Mouse (Mus musculus) colon, adult 2 months (tissue): ENCODE data around the gene Cabp4. TPM values are rescaled to one million over a fixed set of nuclear protein-coding genes. Genes with fewer than 3 reads are reported as not detected.

Experiments used
- polyA plus RNA-seq: library from polyadenylated mRNA; depleted of rRNA; stranded (reverse); fragments of >200 nt; gene quantifications from 2 replicates; pipeline ENCODE4 v1.2.3, GENCODE M21; 2012; rRNA removed

Cabp4 gene
- 0.15 and 0.28 TPM in 2 replicates for polyA plus RNA-seq

DNA sequence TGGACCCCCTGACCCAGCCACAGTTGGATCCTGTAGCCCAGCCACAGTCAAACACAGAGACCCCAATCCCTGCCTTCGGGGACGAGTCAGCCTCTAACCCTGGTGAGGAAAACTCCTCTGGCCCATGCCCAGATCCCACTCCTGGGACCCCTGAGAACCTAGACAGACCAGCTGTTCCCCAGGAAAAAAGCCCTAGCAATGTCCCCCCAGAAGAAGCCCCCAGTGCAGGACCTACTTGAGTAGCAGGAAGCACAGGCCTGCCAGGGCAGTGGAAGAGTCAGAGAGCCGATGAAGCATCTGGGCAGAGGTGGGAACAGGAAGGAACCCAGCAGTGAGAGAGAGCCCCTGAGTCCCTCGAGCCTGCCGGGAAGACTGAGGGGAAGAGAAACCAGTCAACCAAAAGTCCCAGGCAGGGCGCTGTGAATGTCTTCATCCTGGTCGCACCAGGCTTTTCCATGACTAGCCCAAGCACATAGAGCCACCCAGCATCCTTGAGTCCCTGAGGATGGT is at the start of gene Cabp4:
Cabp4 (minus strand) TSS at position 275 of the 510 bp plus-strand sequence.

GRCm38 (mm10) chr19:4191528-4192250 is 47.9 kb upstream of the Cabp4 start, which contains the start of gene Ppp1ca:
Ppp1ca (plus strand) TSS chr19:4192065.

DNA sequence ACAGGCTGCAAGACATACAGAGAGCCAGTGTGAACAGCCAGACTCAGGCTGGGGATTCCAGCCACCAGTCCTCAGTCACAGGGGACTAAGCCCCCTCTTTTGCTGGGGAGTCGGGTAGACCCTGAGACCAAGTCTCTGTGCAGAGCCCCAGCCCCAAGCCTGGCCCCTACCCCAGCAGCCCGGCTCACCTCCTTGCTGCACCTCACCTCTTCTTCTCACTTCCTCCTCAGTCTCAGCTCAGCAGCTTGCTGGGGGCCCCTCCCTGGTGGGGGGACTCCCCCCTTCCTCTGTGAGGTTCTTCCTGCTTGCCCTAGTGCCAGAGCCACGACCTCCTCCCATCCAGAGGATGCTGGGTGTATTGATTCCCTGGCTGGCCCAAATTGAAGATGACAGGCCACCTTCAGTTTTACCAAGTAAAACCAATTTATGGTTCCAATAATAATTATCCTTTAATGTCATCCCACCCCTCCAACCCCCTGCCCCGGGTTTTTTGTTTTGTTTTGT is 47.0 kb upstream of the Cabp4 start, which contains the start of gene Tbc1d10c:
Tbc1d10c (minus strand) TSS at position 454 of the 504 bp plus-strand sequence.

DNA sequence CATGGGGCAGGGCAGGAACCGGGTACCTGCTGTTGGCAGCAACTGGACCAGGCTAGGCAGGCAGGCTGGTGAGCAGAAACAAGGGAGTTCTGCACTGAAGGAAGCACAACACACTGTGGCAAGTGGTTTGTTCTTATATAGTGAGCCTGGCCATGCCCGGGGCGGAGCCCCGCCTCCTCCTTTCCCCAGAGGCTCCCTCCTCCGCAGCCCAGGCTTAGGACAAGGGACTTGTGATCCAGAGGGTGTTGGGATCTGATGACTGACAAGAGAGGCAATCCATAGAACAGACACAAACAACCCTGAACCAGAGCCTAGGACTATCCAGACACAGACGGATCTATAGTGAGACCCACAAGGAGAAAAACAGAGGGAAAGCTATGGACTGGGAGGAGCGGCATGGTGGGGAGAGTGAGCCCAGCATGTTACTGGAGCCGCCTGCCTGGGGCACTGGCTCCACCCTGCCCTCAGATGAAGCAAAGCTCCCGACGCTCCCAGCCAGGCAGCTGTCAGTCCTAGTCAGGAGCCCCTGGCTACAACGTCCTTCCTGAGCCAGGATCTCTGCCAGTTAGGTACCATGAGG is 31.6 kb upstream of the Cabp4 start, which contains the start of gene Carns1:
Carns1 (minus strand) TSS at position 112 of the 580 bp plus-strand sequence.

DNA sequence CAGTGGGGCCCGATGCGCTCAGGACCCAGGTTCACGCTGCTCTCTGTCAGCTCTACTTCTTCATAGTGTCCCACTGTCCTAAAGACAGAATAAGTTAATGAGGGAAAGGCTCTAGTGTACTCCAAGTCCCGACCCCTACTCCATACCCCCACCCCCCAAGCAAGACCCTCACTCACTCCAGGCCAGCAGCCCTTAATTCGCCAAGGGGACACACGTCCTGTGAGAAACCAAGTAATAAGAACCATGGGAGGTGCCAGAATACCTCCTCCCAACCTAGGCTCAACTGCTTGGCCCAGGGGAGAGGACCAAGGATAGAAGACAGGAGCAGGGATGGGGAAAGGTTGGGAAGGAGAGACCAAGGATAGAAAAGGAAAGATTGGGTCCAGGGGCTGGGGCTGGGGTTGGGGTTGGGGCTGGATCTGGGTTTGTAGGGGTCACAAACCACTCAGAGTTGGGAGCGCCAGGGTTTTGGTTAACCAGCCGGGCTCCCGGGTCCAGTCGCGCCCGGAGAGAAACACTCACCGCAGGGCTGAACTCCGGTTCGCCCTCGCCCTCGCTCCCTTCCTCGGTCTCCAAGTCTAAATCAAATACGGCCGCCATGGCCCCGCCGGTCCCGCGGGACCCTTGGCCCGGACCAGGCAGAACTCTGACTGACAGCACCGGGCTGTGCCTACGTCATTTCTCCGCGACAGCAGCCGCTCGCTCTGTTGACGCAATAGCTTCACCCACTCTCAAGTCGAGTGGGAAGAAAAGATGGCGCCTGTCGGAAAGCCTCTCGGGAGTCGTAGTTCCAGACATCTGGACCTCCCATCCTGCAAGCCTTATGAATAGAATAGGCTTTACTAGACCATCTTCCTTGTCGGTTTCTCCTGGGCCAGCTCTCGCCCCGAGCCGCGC is 19.1 kb upstream of the Cabp4 start, which contains the start of gene Rps6kb2:
Rps6kb2 (minus strand) TSS at position 709 of the 897 bp plus-strand sequence.

GRCm38 (mm10) chr19:4153232-4153654 is 9.4 kb upstream of the Cabp4 start, which contains the start of gene Ptprcap:
Ptprcap (plus strand) TSS chr19:4153604.

DNA sequence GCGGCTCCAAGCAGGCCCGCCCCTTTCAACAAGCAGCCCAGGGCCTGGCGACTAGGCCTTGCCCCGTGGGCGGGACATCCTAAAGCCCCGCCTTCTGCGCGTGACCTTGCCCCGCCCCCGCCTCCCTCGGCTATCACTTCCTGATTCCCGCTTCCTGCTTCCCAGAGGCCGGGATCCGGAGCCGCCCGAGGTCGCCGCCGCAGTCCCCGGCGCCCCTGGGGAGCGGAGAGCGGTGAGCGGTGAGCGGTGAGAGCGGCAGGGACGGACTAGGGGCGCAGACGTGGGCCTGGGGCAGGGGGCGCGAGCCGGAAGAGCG is 4.6 kb upstream of the Cabp4 start, which contains the start of gene Coro1b:
Coro1b (plus strand) TSS at position 129 of the 316 bp plus-strand sequence.

GRCm38 (mm10) chr19:4139446-4139845 is 4.4 kb downstream of the Cabp4 start, which contains the start of gene Gpr152:
Gpr152 (plus strand) TSS chr19:4139787.

DNA sequence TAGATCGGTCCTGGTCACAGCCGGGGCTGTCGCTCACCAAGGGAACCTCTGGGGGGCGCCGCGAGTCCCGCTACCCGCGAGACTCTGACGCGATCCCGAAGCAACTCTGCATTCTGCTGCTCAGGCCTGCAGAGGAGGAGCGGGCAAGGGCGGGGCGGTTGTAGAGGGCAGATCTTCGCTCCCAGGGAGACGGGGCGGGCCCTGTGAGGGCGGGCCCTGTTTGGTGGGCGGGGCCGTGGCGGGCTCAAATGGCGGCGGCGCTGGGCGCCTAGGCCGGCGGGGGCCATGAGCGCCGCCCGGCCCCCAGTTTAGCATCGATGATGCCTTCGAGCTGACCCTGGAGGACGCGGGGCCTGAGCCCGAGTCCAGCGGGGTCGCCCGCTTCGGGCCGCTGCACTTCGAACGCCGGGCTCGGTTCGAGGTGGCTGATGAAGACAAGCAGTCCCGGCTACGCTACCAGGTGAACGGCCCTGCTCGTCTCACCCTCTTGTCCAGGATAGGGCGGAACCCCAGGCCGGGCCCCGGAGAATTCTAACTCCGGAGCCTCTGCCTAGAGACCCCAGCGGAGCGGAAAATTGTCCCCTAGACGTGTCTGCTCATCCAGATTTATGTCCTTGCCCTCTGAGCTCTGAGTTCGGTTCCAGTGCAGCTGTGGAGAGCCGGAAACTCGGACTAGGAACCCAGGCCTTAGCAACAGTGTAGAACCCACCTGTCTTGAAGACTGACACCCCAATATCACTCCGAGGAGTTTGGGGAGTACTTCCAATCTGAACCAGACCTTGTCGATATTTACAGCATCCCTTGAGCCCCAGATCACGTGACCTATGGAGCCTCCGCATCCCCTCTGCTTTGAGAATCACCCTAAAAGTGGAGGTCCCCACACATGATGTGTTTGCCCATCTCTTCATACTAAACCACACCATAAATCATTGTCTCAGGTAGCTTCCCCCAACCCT is 17.8 kb downstream of the Cabp4 start, which contains the start of gene Aip:
Aip (minus strand) TSS at position 118 of the 956 bp plus-strand sequence.

GRCm38 (mm10) chr19:4099837-4100717 is 43.8 kb downstream of the Cabp4 start, which contains the start of gene Pitpnm1:
Pitpnm1 (plus strand) TSS chr19:4099998.

GRCm38 (mm10) chr19:4096642-4097440 is 47.0 kb downstream of the Cabp4 start, which contains the start of gene Cdk2ap2:
Cdk2ap2 (plus strand) TSS chr19:4097182.

Other genes starting within 250 kb of the Cabp4 start
- gene Tcirg1, start 236.9 kb downstream of the Cabp4 start, polyA plus RNA-seq: 146 and 188 TPM in 2 replicates
- gene Ndufs8, start 231.3 kb downstream of the Cabp4 start, polyA plus RNA-seq: 279 and 336 TPM in 2 replicates
- 14.9 and 17.0 TPM in 2 replicates for gene Aldh3b1, start 214.2 kb downstream of the Cabp4 start, polyA plus RNA-seq
- 160 and 202 TPM in 2 replicates for gene Unc93b1, start 208.8 kb downstream of the Cabp4 start, polyA plus RNA-seq
- gene Aldh3b3, start 185.4 kb downstream of the Cabp4 start, polyA plus RNA-seq: 0.15 and 0.35 TPM in 2 replicates
- 14.5 and 14.7 TPM in 2 replicates for gene Aldh3b2, start 171.7 kb downstream of the Cabp4 start, polyA plus RNA-seq
- 55.2 and 55.9 TPM in 2 replicates for gene Acy3, start 157.5 kb downstream of the Cabp4 start, polyA plus RNA-seq
- gene Tbx10, start 151.3 kb downstream of the Cabp4 start, polyA plus RNA-seq: not detected in 2 replicates
- 18.7 and 25.7 TPM in 2 replicates for gene Nudt8, start 143.5 kb downstream of the Cabp4 start, polyA plus RNA-seq
- 2.1 and 2.5 TPM in 2 replicates for gene Gm49405, start 143.4 kb downstream of the Cabp4 start, polyA plus RNA-seq
- 10.8 and 11.5 TPM in 2 replicates for gene Doc2g, start 140.7 kb downstream of the Cabp4 start, polyA plus RNA-seq
- 185 and 192 TPM in 2 replicates for gene Ndufv1, start 131.2 kb downstream of the Cabp4 start, polyA plus RNA-seq
- gene Gstp1, start 106.0 kb downstream of the Cabp4 start, polyA plus RNA-seq: 871 and 970 TPM in 2 replicates
- 192 and 247 TPM in 2 replicates for gene Gstp2, start 98.0 kb downstream of the Cabp4 start, polyA plus RNA-seq
- gene Gstp3, start 84.5 kb downstream of the Cabp4 start, polyA plus RNA-seq: 8.4 and 8.5 TPM in 2 replicates
- gene Cabp2, start 62.5 kb downstream of the Cabp4 start, polyA plus RNA-seq: 2.5 TPM in 1 of 2 replicates, not detected in the other
- gene Cdk2ap2, start 46.9 kb downstream of the Cabp4 start, polyA plus RNA-seq: 321 and 393 TPM in 2 replicates
- 133 and 136 TPM in 2 replicates for gene Pitpnm1, start 44.0 kb downstream of the Cabp4 start, polyA plus RNA-seq
- 65.0 and 68.8 TPM in 2 replicates for gene Aip, start 18.2 kb downstream of the Cabp4 start, polyA plus RNA-seq
- gene Gpr152, start 4.2 kb downstream of the Cabp4 start, polyA plus RNA-seq: 0.02 and 0.05 TPM in 2 replicates
- 657 and 730 TPM in 2 replicates for gene Coro1b, start 4.6 kb upstream of the Cabp4 start, polyA plus RNA-seq
- 74.8 and 129 TPM in 2 replicates for gene Ptprcap, start 9.6 kb upstream of the Cabp4 start, polyA plus RNA-seq
- 38.0 and 53.9 TPM in 2 replicates for gene Rps6kb2, start 19.3 kb upstream of the Cabp4 start, polyA plus RNA-seq
- gene Carns1, start 31.4 kb upstream of the Cabp4 start, polyA plus RNA-seq: 5.3 and 9.0 TPM in 2 replicates
- gene Tbc1d10c, start 47.3 kb upstream of the Cabp4 start, polyA plus RNA-seq: 9.9 and 10.0 TPM in 2 replicates
- 488 and 523 TPM in 2 replicates for gene Ppp1ca, start 48.0 kb upstream of the Cabp4 start, polyA plus RNA-seq
- 15.7 and 22.4 TPM in 2 replicates for gene Rad9a, start 57.6 kb upstream of the Cabp4 start, polyA plus RNA-seq
- gene Clcf1, start 70.2 kb upstream of the Cabp4 start, polyA plus RNA-seq: 8.3 and 14.8 TPM in 2 replicates
- gene AC109138.7, start 70.3 kb upstream of the Cabp4 start, polyA plus RNA-seq: not detected in 2 replicates
- gene Pold4, start 87.9 kb upstream of the Cabp4 start, polyA plus RNA-seq: 86.7 and 104 TPM in 2 replicates
- 188 and 216 TPM in 2 replicates for gene Ssh3, start 125.1 kb upstream of the Cabp4 start, polyA plus RNA-seq
- gene Ankrd13d, start 139.1 kb upstream of the Cabp4 start, polyA plus RNA-seq: 4.3 and 7.3 TPM in 2 replicates
- 120 and 123 TPM in 2 replicates for gene Grk2, start 162.2 kb upstream of the Cabp4 start, polyA plus RNA-seq